Mouse (Mus musculus) kidney, embryonic 15.5 days (tissue): Measurements from ENCODE around the gene Akt1s1. TPM values are rescaled to one million over a fixed set of nuclear protein-coding genes. Genes with fewer than 3 reads are reported as not detected.

Experiments
- ATAC-seq: fragments of 200-750 bp; cut with Nextera tagmentation; replicated peaks from 2 replicates; pipeline ENCODE4 v1.8.0; 2017; ENCODE audit warnings: moderate TSS enrichment; ENCODE audit not compliant: low FRiP score
- H3K27ac ChIP-seq: fragments of 300-500 bp; sonication (generic); 2 replicates; pipeline ENCODE4 v1.5.1; 2015; ENCODE audit warnings: mild to moderate bottlenecking, inconsistent platforms
- H3K27me3 ChIP-seq: fragments of 300-500 bp; sonication (generic); 2 replicates; pipeline ENCODE4 v1.6.1; 2015; ENCODE audit warnings: inconsistent platforms
- H3K36me3 ChIP-seq: fragments of 300-500 bp; sonication (generic); 2 replicates; pipeline ENCODE4 v1.6.1; 2015; ENCODE audit warnings: inconsistent platforms
- H3K4me1 ChIP-seq: fragments of 300-500 bp; sonication (generic); 2 replicates; pipeline ENCODE4 v1.6.1; 2015; ENCODE audit warnings: inconsistent platforms
- H3K4me2 ChIP-seq: fragments of 300-500 bp; sonication (generic); 2 replicates; pipeline ENCODE4 v1.6.1; 2015; ENCODE audit warnings: moderate library complexity, mild to moderate bottlenecking, inconsistent platforms
- H3K4me3 ChIP-seq: fragments of 300-500 bp; sonication (generic); replicated peaks from 2 replicates; pipeline ENCODE4 v1.5.1; 2015; ENCODE audit warnings: mild to moderate bottlenecking, inconsistent platforms
- H3K9ac ChIP-seq: fragments of 300-500 bp; sonication (generic); 2 replicates; pipeline ENCODE4 v1.6.1; 2015; ENCODE audit warnings: mild to moderate bottlenecking, inconsistent platforms
- H3K9me3 ChIP-seq: fragments of 300-500 bp; sonication (generic); replicated peaks from 2 replicates; pipeline ENCODE4 v1.6.1; 2016; ENCODE audit warnings: inconsistent platforms
- WGBS: fragments of 180-500 bp; shearing (Covaris S2); methylation state at CpG from one replicate; pipeline ENCODE4 v1.1.7; 2015; ENCODE audit warnings: mixed read lengths; 5-methylcytosine and 5-hydroxymethylcytosine counted together
- polyA plus RNA-seq: library from polyadenylated mRNA; unstranded; fragments of >200 nt; fragmentation: Nextera tagmentation; extraction: Ambion mirVana; gene quantifications from 2 replicates; pipeline ENCODE4 v1.2.1, GENCODE M21; 2015

The Akt1s1 gene
- polyA plus RNA-seq, 1 experiment from 2014 or later, result 118 TPM

DNA sequence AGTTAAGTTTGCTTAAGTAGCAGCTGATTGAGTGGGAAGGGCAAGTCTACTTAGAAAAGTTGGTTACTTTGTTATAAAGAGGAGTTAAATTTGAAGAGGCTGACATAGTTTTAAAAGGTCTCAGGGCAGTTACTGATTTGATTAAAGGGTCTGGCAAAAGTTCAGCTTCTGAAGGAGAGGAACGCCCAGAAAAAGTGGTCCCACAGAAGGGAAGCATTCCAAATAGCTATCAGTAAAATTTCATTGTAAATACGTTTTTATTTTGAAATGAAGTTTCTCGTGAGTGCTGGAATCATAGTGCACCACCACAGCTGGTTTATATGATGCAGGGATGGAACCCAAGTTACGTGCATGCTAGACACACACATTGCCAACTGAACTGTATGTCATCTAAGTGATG lies 16.0 kb upstream of the Akt1s1 start:
- Histone ChIP-seq H3K9ac (no peak overlapping the region), H3K4me2 (no peak overlapping the region), H3K4me3 (no peak overlapping the region), H3K9me3 (no peaks in the 10 kb centered on the region), H3K27me3 (no peaks in the 10 kb centered on the region), H3K27ac (no peak overlapping the region), H3K4me1 (peaks cover 13% of the 10 kb centered on the region), H3K36me3 (peaks cover 47% of the 10 kb centered on the region)
- no peak for ATAC-seq
- WGBS, result 60% methylated on average over 4 of the region's 4 CpGs

DNA sequence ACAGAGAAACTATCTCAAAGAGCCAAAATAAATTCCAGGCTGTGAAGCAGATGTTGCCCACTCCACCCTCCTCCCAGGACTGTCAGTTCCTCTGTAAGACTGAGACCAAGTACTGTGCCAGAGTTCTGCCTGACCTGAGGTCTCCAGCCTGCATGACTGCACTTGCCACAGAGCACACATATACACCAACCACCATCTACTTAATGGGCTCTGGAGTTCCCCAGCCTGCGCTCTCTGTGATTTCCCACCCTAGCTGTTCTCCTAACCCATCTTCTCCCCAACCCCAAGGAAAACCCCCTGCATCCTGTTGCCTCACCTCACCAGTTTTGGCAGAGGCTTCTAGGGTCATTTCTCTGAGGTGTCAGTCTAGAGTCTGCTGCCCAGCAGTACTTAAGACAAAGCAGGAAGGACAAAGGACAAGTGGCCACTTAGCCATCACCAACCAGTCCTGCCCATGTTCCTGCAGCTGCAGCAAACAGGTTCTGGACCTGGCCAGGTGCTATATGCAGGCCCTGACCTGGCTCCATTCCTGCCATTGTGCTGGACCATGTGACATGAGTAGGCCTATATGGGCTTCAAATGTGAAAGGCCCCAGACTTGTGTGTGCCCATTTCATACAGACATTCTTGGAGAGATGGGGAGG lies 13.3 kb upstream of the Akt1s1 start:
- Histone ChIP-seq H3K4me1 (peaks cover 29% of the 10 kb centered on the region), H3K4me3 (no peak overlapping the region), H3K27me3 (peaks cover 19% of the 10 kb centered on the region), H3K27ac (no peak overlapping the region), H3K4me2 (no peak overlapping the region), H3K9me3 (no peaks in the 10 kb centered on the region), H3K9ac (no peak overlapping the region), H3K36me3 (peaks cover 21% of the 10 kb centered on the region)
- ATAC-seq, result no peak
- WGBS, result 85% methylated on average over 1 of the region's 1 CpGs

DNA sequence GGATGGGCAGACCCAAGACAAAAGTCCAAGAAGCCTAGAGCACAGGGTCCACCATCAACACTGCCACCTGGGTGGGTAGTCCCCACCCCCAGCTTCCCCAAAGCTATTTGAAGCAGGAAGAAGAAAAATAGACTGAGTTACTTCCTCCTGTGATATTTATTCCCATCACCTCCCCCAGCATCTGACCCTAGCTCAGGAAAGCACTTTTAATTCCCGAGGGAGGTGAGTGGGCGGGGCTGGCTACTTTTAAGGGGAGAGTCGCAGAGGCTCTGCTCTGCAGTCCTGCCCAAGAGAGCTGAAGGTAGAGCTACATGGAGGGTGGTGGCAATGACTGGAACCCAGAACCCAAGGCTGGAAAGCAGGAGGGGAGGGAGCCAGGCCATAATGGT lies 12.8 kb upstream of the Akt1s1 start:
- 32% methylated on average over 3 of the region's 3 CpGs for WGBS
- Histone ChIP-seq H3K4me1 (peaks cover 30% of the 10 kb centered on the region), H3K27me3 (peaks cover 24% of the 10 kb centered on the region), H3K4me3 (no peak overlapping the region), H3K36me3 (peaks cover 21% of the 10 kb centered on the region), H3K9ac (no peak overlapping the region), H3K27ac (no peak overlapping the region), H3K4me2 (no peak overlapping the region), H3K9me3 (no peaks in the 10 kb centered on the region)
- ATAC-seq, result no peak

DNA sequence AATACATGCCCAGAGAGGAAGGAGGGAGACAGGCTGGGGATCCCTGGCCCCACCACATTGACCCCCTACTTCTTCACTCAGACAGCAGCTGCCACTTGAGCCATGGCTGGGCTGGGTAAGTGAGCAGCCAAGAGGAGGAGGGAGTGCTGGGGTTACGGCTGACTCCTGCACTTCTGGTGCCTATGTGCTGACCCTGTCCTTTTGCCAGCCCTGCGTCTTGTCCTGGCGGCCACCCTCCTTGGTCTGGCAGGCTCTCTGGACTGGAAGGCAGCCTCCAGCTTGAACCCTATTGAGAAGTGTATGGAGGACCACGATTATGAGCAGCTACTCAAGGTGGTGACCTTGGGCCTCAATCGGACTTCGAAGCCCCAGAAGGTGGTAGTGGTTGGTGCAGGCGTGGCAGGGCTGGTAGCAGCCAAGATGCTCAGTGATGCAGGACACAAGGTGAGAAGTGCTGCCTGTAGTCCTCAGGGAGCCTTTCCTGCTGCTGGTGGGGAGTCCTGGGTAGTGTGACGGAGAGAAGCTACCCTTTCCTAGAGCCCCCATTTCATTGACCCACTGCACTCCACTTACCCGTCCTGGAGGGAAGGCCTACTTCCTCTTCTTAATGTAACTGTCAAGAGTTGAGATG lies 12.3 kb upstream of the Akt1s1 start:
- Histone ChIP-seq H3K4me3 (no peak overlapping the region), H3K4me1 (peaks cover 30% of the 10 kb centered on the region), H3K27ac (no peak overlapping the region), H3K9ac (no peak overlapping the region), H3K36me3 (peaks cover 18% of the 10 kb centered on the region), H3K9me3 (no peaks in the 10 kb centered on the region), H3K27me3 (peaks cover 26% of the 10 kb centered on the region), H3K4me2 (no peak overlapping the region)
- no peak for ATAC-seq
- WGBS, result 72% methylated on average over 9 of the region's 9 CpGs

DNA sequence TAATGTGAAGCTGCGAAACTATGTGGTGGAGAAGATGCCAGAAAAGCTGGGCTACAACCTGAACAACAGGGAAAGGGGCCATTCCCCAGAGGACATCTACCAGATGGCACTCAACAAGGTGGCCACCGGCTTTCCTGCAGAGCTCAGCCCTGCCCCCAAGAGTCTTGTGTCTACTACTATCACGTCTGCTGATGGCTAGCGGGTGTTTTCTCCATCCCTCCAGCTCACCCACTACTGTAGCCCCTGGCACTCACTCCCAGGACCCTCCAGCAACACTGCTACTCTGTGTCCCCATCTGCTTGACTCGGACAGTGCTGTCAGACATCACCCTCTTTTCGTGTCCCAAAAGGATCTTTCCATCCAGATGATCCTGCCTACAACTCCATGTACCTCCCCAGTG lies 10.7 kb upstream of the Akt1s1 start:
- Histone ChIP-seq H3K4me2 (no peak overlapping the region), H3K36me3 (peaks cover 25% of the 10 kb centered on the region), H3K4me3 (no peak overlapping the region), H3K9ac (no peak overlapping the region), H3K9me3 (no peaks in the 10 kb centered on the region), H3K27ac (no peak overlapping the region), H3K27me3 (peaks cover 27% of the 10 kb centered on the region), H3K4me1 (peaks cover 30% of the 10 kb centered on the region)
- WGBS, result 87% methylated on average over 6 of the region's 6 CpGs
- no peak for ATAC-seq

DNA sequence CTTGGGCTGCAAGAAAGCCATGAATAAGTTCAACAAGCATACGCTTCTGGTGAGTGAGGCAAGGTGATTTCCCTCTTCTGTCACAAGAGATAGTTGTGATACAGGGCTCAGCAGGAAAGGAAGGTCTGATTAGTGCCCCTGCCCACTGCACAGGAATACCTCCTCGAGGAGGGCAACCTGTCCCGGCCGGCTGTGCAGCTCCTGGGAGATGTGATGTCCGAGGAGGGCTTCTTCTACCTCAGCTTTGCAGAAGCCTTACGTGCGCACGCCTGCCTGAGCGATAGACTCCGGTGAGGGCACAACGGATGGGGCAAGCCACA lies 9.7 kb upstream of the Akt1s1 start:
- 30% methylated on average over 11 of the region's 11 CpGs for WGBS
- Histone ChIP-seq H3K9me3 (no peaks in the 10 kb centered on the region), H3K27me3 (peaks cover 27% of the 10 kb centered on the region), H3K4me1 (peaks cover 30% of the 10 kb centered on the region), H3K36me3 (peaks cover 35% of the 10 kb centered on the region), H3K4me2 (peak overlapping the region; percentile 70), H3K9ac (peak overlapping the region; percentile 45; the same call in 1 of the 2 replicates), H3K27ac (no peak overlapping the region), H3K4me3 (peak overlapping the region; percentile 37)
- ATAC-seq, result no peak; the same call in 1 of the 2 replicates

DNA sequence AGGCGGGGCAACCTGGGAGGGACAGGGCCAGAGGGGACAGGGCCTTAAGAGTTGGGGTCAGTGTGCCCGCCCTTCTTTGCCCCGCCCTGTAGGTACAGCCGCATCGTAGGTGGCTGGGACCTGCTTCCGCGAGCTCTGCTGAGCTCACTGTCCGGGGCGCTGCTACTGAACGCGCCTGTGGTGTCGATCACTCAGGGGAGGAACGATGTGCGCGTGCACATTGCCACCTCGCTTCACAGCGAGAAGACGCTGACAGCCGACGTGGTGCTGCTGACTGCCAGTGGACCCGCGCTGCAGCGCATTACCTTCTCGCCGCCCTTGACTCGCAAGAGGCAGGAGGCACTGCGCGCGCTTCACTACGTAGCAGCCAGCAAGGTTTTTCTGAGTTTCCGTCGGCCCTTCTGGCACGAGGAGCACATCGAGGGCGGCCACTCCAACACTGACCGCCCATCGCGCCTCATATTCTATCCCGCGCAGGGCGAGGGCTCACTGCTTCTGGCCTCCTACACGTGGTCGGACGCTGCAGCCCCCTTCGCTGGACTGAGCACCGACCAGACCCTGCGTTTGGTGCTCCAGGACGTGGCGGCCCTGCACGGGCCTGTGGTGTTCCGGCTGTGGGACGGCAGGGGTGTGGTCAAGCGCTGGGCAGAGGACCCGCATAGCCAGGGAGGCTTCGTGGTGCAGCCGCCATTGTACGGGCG lies 9.2 kb upstream of the Akt1s1 start:
- peak overlapping the region; percentile 37 for H3K4me3 ChIP-seq
- peaks cover 40% of the 10 kb centered on the region for H3K36me3 ChIP-seq
- H3K9ac ChIP-seq, result peak overlapping the region; percentile 45
- H3K27me3 ChIP-seq, result peaks cover 27% of the 10 kb centered on the region
- H3K27ac ChIP-seq, result no peak overlapping the region
- 2% methylated on average over 57 of the region's 58 CpGs for WGBS
- peak overlapping the region; percentile 70 for H3K4me2 ChIP-seq
- H3K9me3 ChIP-seq, result no peaks in the 10 kb centered on the region
- peaks cover 30% of the 10 kb centered on the region for H3K4me1 ChIP-seq
- ATAC-seq, result peak; percentile 68

DNA sequence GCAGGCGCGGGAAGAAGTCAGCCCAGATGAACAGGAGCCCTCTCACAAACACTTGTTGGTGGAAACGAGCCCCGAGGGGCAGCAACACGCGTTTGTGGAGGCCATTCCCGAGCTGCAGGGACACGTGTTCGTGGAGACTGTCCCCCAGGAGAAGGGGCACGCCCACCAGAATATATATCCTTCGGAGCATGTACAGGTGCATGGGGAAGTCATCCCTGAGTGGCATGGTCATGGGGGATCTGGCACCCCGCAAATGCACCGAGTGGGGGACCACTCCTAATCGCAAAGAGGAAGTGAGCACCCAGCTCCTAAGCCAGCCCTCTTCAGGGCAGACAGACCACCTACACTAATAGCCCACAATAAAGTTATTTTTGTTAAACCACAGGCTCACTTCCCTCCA lies 8.4 kb upstream of the Akt1s1 start:
- 57% methylated on average over 14 of the region's 14 CpGs for WGBS
- Histone ChIP-seq H3K36me3 (peaks cover 48% of the 10 kb centered on the region), H3K4me3 (peak overlapping the region; percentile 37; the same call in 1 of the 2 replicates), H3K4me1 (peaks cover 30% of the 10 kb centered on the region), H3K9me3 (no peaks in the 10 kb centered on the region), H3K27ac (no peak overlapping the region), H3K9ac (peak overlapping the region; percentile 45; the same call in 1 of the 2 replicates), H3K4me2 (peak overlapping the region; percentile 70), H3K27me3 (peaks cover 27% of the 10 kb centered on the region)
- ATAC-seq, result no peak

DNA sequence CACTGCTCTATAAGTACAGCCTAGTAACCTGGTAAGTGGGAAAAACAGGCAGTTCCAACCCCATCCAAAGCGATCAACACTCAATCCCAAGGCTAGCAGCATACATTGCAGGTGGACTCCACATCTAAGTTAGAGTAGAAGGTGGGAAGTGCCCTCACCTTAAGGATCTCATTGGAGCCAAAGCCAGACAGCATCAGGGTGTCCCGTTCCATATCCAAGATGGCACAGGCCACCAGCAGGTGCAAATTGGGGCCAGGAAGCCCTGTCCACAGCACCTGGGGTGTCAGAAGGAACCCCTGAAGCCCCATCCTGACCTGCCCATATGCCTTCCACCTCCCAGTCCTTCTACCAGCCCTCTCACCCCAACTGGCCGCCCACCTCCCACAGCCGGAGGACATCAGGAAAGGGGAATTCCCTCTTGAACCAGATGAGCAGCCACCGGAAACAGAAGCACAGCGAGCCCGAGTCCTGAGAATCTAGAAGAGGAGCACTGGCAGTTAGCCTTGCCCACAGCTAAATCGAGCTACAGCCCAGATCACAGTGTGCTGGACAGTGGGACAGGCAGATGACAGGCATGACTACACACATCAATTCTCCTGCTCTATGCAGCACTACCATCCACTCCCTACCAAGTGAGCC lies 6.8 kb upstream of the Akt1s1 start:
- 93% methylated on average over 8 of the region's 8 CpGs for WGBS
- H3K36me3 ChIP-seq, result peaks cover 63% of the 10 kb centered on the region
- ATAC-seq, result no peak

DNA sequence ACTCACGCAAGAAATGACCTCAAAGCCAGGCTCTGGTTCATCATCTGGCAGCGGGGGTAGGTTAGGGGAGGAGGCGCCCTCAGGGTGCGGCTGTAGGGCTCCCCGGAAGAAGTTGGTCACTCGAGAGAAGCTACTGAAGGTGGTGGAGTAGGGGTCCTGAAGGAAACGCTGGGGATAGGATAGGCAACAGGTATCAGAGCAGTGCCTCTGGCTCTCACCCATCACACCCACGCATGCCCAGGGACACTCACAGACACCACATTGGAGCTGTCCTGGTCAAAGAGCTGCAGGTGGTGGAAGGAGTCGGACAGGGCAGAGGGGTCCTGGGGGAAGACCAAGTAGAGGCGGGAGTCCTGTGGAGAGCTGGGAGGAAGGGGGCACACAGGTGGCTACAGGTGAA lies 3.8 kb upstream of the Akt1s1 start:
- Histone ChIP-seq H3K36me3 (peaks cover 64% of the 10 kb centered on the region), H3K9ac (no peak overlapping the region), H3K27ac (no peak overlapping the region), H3K4me2 (no peak overlapping the region), H3K4me3 (no peak overlapping the region), H3K9me3 (no peaks in the 10 kb centered on the region), H3K4me1 (peaks cover 19% of the 10 kb centered on the region), H3K27me3 (peaks cover 13% of the 10 kb centered on the region)
- ATAC-seq, result no peak
- WGBS, result 93% methylated on average over 10 of the region's 10 CpGs

More for the DNA sequence above, 6.8 kb upstream of the Akt1s1 start:
- Histone ChIP-seq H3K9ac (no peak overlapping the region), H3K27ac (no peak overlapping the region), H3K4me3 (no peak overlapping the region), H3K9me3 (no peaks in the 10 kb centered on the region), H3K4me1 (peaks cover 20% of the 10 kb centered on the region), H3K4me2 (no peak overlapping the region), H3K27me3 (peaks cover 27% of the 10 kb centered on the region)

DNA sequence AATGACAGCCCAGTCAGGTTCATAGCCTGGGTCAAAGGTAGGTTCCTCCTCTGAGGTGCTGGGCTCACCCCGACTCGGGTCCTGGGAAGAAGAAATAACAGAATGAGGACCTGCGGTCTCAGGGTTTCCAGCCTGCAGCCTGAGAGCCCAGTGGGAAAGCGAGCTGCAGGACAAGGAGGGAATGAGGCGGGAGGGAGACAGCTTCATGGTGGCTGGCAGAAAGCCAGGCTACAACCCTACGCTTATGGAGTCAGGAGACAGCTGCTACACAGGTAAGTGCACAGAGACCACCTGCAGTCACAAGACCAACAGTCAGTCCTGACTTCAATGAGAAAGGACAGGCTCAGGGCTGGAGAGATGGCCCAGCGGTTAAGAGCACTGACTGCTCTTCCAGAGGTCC lies 2.0 kb upstream of the Akt1s1 start:
- Histone ChIP-seq H3K9me3 (no peaks in the 10 kb centered on the region), H3K4me3 (no peak overlapping the region), H3K9ac (no peak overlapping the region), H3K4me1 (peaks cover 26% of the 10 kb centered on the region), H3K27me3 (no peaks in the 10 kb centered on the region), H3K36me3 (peaks cover 60% of the 10 kb centered on the region), H3K4me2 (no peak overlapping the region), H3K27ac (no peak overlapping the region)
- 91% methylated on average over 7 of the region's 7 CpGs for WGBS
- ATAC-seq, result no peak

DNA sequence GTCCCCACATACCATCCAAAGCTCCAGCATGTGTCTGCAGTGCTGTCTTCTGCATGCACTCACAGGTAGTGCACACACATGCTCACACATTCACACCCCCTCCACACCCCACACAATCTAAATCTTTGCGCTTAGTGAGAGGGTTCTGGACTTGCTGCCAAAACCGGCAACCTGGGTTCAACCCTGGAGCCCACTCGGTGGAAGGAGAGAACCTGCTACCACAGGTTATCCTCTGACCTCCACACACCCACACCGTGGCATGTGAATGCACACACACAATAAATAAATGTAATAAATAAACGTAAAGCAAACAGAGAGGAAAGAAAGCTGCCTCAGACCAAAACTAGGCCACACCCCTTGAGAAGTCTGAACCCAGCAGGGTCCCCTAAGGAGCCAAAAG lies 1.0 kb upstream of the Akt1s1 start:
- H3K4me1 ChIP-seq, result peaks cover 32% of the 10 kb centered on the region
- H3K9ac ChIP-seq, result peak overlapping the region; percentile 77
- WGBS, result 68% methylated on average over 5 of the region's 5 CpGs
- no peak overlapping the region for H3K27ac ChIP-seq
- no peak for ATAC-seq
- peaks cover 56% of the 10 kb centered on the region for H3K36me3 ChIP-seq
- H3K9me3 ChIP-seq, result no peaks in the 10 kb centered on the region
- peak overlapping the region; percentile 78 for H3K4me2 ChIP-seq
- peak overlapping the region; percentile 79 for H3K4me3 ChIP-seq
- H3K27me3 ChIP-seq, result no peaks in the 10 kb centered on the region
